Mouse (Mus musculus) hindbrain, embryonic 12.5 days (tissue): ENCODE measurements around the gene Tdp1. TPM values are rescaled to one million over a fixed set of nuclear protein-coding genes. Genes with fewer than 3 reads are reported as not detected.

Experiments used
- ATAC-seq: fragments of 200-750 bp; cut with Nextera tagmentation; 2 replicates; pipeline ENCODE4 v1.8.0; 2017; ENCODE audit warnings: moderate TSS enrichment; ENCODE audit not compliant: low FRiP score
- H3K27ac ChIP-seq: fragments of 300-500 bp; sonication (generic); 2 replicates; pipeline ENCODE4 v1.5.1; 2016; ENCODE audit warnings: mild to moderate bottlenecking
- H3K27me3 ChIP-seq: fragments of 300-500 bp; sonication (generic); 2 replicates; pipeline ENCODE4 v1.6.1; 2016; ENCODE audit warnings: mild to moderate bottlenecking
- H3K36me3 ChIP-seq: fragments of 300-500 bp; sonication (generic); 2 replicates; pipeline ENCODE4 v1.6.1; 2016; ENCODE audit warnings: mild to moderate bottlenecking
- H3K4me1 ChIP-seq: fragments of 300-500 bp; sonication (generic); 2 replicates; pipeline ENCODE4 v1.6.1; 2016
- H3K4me2 ChIP-seq: fragments of 300-500 bp; sonication (generic); replicated peaks from 2 replicates; pipeline ENCODE4 v1.6.1; 2016; ENCODE audit warnings: mild to moderate bottlenecking
- H3K4me3 ChIP-seq: fragments of 300-500 bp; sonication (generic); 2 replicates; pipeline ENCODE4 v1.5.1; 2016; ENCODE audit warnings: mild to moderate bottlenecking
- H3K9ac ChIP-seq: fragments of 300-500 bp; sonication (generic); 2 replicates; pipeline ENCODE4 v1.6.1; 2016; ENCODE audit warnings: mild to moderate bottlenecking, moderate library complexity
- H3K9me3 ChIP-seq: fragments of 300-500 bp; sonication (generic); replicated peaks from 2 replicates; pipeline ENCODE4 v1.6.1; 2016; ENCODE audit warnings: mild to moderate bottlenecking
- WGBS: fragments of 180-500 bp; shearing (Covaris S2); methylation state at CpG from one replicate; pipeline ENCODE4 v1.1.7; 2016; 5-methylcytosine and 5-hydroxymethylcytosine counted together
- polyA plus RNA-seq: library from polyadenylated mRNA; unstranded; fragments of >200 nt; fragmentation: Nextera tagmentation; extraction: Ambion mirVana; gene quantifications from 2 replicates; pipeline ENCODE4 v1.2.1, GENCODE M21; 2016

The Tdp1 gene
- polyA plus RNA-seq, 1 experiment from 2014 or later = 58.5 TPM

DNA sequence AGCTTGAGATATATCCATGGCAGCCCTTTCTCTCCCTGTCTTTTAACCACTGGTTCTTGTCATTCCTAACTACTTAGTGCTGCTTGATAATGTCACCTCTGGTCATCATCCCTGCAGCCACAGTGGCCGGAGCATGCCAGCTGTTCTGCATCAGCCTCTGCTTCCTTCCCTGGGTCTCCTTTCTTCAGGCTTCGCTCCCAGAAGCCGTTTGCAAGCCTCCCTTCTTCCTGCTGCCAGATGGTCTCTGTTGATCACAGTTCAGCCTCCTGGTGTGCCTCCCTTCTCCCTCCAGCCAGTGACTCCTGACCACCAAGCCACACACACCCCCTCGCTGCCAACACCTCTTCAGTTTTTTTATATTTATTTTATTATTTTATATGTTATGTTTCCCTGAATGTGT lies 54.2 kb downstream of the Tdp1 start:
- WGBS = 70% methylated on average over 4 of the region's 4 CpGs
- no peak for ATAC-seq
- H3K36me3 ChIP-seq = peaks cover 65% of the 10 kb centered on the region
- no peak overlapping the region for H3K27ac ChIP-seq
- no peaks in the 10 kb centered on the region for H3K4me1 ChIP-seq
- H3K9me3 ChIP-seq = no peaks in the 10 kb centered on the region
- H3K4me3 ChIP-seq = no peak overlapping the region
- no peak overlapping the region for H3K4me2 ChIP-seq
- H3K9ac ChIP-seq = no peak overlapping the region
- H3K27me3 ChIP-seq = no peaks in the 10 kb centered on the region

GRCm38 (mm10) chr12:99939179-99939578 lies 54.9 kb downstream of the Tdp1 start:
- Histone ChIP-seq H3K27ac (no peak overlapping the region), H3K4me2 (no peak overlapping the region), H3K9me3 (no peaks in the 10 kb centered on the region), H3K4me3 (no peak overlapping the region), H3K27me3 (no peaks in the 10 kb centered on the region), H3K9ac (no peak overlapping the region), H3K4me1 (no peaks in the 10 kb centered on the region), H3K36me3 (peaks cover 65% of the 10 kb centered on the region)
- WGBS = 93% methylated on average over 6 of the region's 6 CpGs
- ATAC-seq = no peak

DNA sequence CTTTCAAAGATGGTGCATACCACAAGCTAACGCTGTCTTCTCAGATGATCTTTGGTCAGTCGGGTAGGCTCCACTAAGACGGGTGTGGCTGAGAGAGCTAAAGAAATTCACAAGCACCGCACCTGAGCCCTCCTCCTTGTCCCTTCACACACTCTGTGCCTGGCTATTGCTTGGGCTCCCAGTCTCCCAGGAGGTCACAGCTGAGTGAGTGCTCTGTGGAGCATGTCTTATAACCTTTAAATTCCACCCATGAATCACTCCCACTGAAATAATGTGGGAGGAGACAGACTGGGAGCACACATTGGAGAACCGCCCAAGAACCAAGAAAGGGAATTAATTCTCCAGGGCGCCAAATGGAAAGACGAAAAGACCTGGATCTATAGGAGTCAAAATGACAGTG lies 56.4 kb downstream of the Tdp1 start:
- H3K9me3 ChIP-seq = no peaks in the 10 kb centered on the region
- no peak overlapping the region for H3K4me3 ChIP-seq
- WGBS = 85% methylated on average over 7 of the region's 7 CpGs
- no peak for ATAC-seq
- H3K36me3 ChIP-seq = peaks cover 59% of the 10 kb centered on the region
- no peak overlapping the region for H3K27ac ChIP-seq
- no peak overlapping the region for H3K9ac ChIP-seq
- no peaks in the 10 kb centered on the region for H3K27me3 ChIP-seq
- H3K4me1 ChIP-seq = no peaks in the 10 kb centered on the region
- no peak overlapping the region for H3K4me2 ChIP-seq

DNA sequence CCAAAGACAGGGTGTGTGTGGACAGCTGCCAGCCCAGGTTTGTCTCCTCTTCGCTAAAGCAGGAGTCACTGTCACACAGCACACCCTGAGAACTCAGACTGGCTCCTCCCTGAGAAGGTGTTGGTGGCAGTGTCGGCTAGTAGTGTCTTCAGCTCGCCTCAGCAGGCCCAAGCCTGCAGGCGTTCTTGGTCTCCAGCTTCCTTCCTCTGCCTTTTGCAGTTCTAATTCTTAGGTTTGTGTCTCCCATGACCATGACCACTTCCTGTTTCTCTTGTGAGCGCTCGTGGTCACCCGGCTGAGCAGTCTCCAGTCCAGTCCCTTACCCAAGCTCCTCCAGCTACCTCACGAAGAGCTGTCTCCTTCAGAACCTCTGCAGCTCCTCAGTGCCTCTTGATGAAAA lies 58.1 kb downstream of the Tdp1 start:
- Histone ChIP-seq H3K9me3 (no peaks in the 10 kb centered on the region), H3K4me1 (no peaks in the 10 kb centered on the region), H3K9ac (no peak overlapping the region), H3K27me3 (no peaks in the 10 kb centered on the region), H3K27ac (no peak overlapping the region), H3K36me3 (peaks cover 47% of the 10 kb centered on the region), H3K4me2 (no peak overlapping the region), H3K4me3 (no peak overlapping the region)
- ATAC-seq = no peak
- whole genome bisulfite sequencing = 88% methylated on average over 8 of the region's 8 CpGs

GRCm38 (mm10) chr12:99952928-99953327 lies 68.6 kb downstream of the Tdp1 start:
- Histone ChIP-seq H3K4me3 (no peak overlapping the region), H3K4me2 (no peak overlapping the region), H3K27me3 (no peaks in the 10 kb centered on the region), H3K9me3 (no peaks in the 10 kb centered on the region), H3K36me3 (peaks cover 9% of the 10 kb centered on the region; the same call in 1 of the 2 replicates), H3K27ac (no peak overlapping the region), H3K4me1 (0 out of 2 replicates have a peak, but pooled peaks cover 1% of the 10 kb centered on the region), H3K9ac (no peak overlapping the region)
- 54% methylated on average over 7 of the region's 7 CpGs for WGBS
- ATAC-seq = no peak

DNA sequence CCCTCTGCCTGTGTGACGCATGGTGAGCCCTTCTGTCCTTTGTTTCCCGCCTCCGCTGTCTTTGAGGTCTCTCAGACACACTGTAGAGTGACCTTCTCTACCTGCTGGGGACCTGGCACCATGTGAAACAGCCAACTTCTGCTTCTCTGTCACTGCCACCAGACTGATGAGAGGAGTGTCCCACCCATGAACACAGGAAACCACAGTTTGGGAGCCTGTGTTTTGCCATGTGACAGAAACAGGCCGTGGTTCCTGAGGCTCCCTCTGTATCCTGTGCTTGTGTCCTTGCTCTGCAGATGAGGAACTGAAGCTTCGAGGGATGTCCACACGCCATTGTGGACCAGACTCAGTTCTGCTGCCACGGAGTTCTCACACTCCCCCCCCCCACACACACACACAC lies 72.1 kb downstream of the Tdp1 start:
- Histone ChIP-seq H3K27me3 (0 out of 2 replicates have a peak, but pooled peaks cover 3% of the 10 kb centered on the region), H3K4me3 (no peak overlapping the region), H3K4me2 (no peak overlapping the region), H3K27ac (no peak overlapping the region), H3K9ac (no peak overlapping the region), H3K36me3 (peaks cover 7% of the 10 kb centered on the region; the same call in 1 of the 2 replicates), H3K4me1 (peaks cover 10% of the 10 kb centered on the region; the same call in 1 of the 2 replicates), H3K9me3 (no peaks in the 10 kb centered on the region)
- 85% methylated on average over 7 of the region's 7 CpGs for WGBS
- no peak for ATAC-seq

DNA sequence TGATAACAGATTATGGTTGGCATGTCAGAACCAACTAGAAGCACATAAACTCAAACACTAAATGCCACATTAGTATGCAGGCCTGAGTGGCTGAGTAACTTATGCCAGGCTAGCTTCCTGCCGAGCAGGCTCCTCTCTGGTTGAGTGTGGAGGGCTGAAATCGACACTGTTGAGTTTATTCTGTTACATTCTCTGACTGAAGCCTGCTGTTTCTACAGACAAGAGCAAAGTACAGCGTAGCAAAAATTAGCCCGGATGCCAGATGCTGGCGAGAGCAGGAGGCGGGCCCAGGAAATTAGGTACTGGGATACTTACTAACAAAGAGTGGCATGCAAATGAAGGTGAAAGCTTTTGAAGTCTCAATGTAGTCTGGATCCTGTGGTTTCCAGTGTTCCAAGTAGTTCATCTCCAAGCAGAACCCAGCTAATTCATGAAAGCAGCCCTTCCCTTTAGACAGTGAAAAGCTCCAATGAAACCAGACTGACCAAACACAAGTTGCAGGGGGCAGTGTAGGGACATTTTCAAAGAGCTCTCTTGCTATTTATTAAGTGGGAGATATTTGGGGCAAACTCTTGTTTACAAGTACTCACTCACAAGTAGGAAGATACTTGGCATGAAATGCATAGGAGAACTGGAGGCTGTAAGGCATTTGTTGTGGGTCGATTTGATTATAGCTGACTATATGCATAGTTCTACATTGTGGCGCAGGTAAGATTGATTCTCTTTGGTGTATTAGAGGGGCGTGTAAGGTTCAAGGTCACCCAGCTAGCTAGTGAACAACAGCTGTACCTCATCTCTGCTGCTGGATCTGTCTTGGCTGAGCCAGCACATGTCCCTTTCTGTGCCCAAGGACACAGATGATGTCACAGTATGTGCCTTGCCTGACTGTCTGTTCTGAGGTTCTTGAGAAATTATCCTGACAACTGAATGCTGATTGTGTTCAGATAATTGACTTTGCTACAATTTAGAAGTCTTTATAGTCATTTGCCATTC lies 74.0 kb downstream of the Tdp1 start:
- peak; percentile 46; the same call in 1 of the 2 replicates for ATAC-seq
- Histone ChIP-seq H3K4me3 (no peak overlapping the region), H3K4me1 (peaks cover 10% of the 10 kb centered on the region; the same call in 1 of the 2 replicates), H3K4me2 (no peak overlapping the region), H3K9me3 (no peaks in the 10 kb centered on the region), H3K27me3 (peaks cover 9% of the 10 kb centered on the region), H3K27ac (no peak overlapping the region), H3K36me3 (peaks cover 7% of the 10 kb centered on the region; the same call in 1 of the 2 replicates), H3K9ac (no peak overlapping the region)
- WGBS = 53% methylated on average over 9 of the region's 9 CpGs

DNA sequence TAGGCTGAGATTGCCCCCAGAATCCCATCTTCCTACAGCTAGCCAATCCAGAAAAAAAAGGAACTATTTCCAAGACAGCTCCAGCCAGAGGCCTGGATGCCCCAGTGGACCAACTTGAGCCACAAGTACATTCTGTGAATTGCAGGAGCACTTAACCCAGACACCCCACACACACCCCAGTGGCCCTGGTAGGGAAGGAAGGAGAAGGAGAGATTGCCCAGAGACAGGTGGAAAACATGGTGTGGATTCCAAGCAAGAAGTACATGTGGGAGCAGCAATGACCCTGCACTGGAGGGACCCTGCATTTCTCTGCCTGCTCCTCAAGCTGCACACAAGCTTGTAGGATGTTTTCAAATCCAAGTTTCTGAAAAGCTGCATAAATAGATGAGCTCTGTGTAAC lies 75.0 kb downstream of the Tdp1 start:
- no peak overlapping the region for H3K4me3 ChIP-seq
- no peaks in the 10 kb centered on the region for H3K9me3 ChIP-seq
- H3K27me3 ChIP-seq = peaks cover 18% of the 10 kb centered on the region
- ATAC-seq = no peak
- no peak overlapping the region for H3K4me2 ChIP-seq
- H3K27ac ChIP-seq = no peak overlapping the region
- H3K4me1 ChIP-seq = peaks cover 13% of the 10 kb centered on the region
- no peak overlapping the region for H3K9ac ChIP-seq
- H3K36me3 ChIP-seq = peaks cover 7% of the 10 kb centered on the region; the same call in 1 of the 2 replicates

DNA sequence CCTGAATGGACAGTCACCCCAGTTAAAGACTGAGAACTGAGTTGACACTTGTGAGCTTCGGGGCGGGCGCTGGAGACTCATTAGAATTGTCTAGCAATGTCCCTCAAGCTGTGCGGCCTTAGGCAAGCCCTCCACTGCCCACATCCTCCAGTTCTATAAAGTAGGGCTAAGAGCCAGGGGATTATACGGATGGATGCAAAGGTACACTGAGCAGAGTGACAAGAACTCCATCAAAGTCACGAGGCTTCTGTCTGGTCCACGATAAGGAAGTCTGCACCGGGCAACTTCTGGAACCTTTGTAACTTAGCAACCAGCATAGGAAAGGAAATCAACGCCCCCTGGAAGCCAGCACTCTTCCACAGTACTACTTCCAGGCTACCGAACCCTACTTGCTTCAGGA lies 75.6 kb downstream of the Tdp1 start:
- no peak overlapping the region for H3K4me3 ChIP-seq
- whole genome bisulfite sequencing = 34% methylated on average over 10 of the region's 10 CpGs
- ATAC-seq = no peak

GRCm38 (mm10) chr12:99960675-99961074 lies 76.4 kb downstream of the Tdp1 start:
- ATAC-seq = no peak
- no peak overlapping the region for H3K4me2 ChIP-seq
- no peak overlapping the region for H3K9ac ChIP-seq
- 94% methylated on average over 7 of the region's 7 CpGs for WGBS
- peaks cover 32% of the 10 kb centered on the region for H3K27me3 ChIP-seq
- H3K27ac ChIP-seq = no peak overlapping the region
- H3K4me1 ChIP-seq = peaks cover 27% of the 10 kb centered on the region
- H3K9me3 ChIP-seq = no peaks in the 10 kb centered on the region
- peaks cover 2% of the 10 kb centered on the region; the same call in 1 of the 2 replicates for H3K36me3 ChIP-seq
- no peak overlapping the region for H3K4me3 ChIP-seq

More for the DNA sequence above, 75.6 kb downstream of the Tdp1 start:
- Histone ChIP-seq H3K27me3 (peaks cover 24% of the 10 kb centered on the region), H3K4me2 (no peak overlapping the region), H3K27ac (no peak overlapping the region), H3K4me1 (peaks cover 19% of the 10 kb centered on the region), H3K9me3 (no peaks in the 10 kb centered on the region), H3K9ac (no peak overlapping the region), H3K36me3 (peaks cover 7% of the 10 kb centered on the region; the same call in 1 of the 2 replicates)

DNA sequence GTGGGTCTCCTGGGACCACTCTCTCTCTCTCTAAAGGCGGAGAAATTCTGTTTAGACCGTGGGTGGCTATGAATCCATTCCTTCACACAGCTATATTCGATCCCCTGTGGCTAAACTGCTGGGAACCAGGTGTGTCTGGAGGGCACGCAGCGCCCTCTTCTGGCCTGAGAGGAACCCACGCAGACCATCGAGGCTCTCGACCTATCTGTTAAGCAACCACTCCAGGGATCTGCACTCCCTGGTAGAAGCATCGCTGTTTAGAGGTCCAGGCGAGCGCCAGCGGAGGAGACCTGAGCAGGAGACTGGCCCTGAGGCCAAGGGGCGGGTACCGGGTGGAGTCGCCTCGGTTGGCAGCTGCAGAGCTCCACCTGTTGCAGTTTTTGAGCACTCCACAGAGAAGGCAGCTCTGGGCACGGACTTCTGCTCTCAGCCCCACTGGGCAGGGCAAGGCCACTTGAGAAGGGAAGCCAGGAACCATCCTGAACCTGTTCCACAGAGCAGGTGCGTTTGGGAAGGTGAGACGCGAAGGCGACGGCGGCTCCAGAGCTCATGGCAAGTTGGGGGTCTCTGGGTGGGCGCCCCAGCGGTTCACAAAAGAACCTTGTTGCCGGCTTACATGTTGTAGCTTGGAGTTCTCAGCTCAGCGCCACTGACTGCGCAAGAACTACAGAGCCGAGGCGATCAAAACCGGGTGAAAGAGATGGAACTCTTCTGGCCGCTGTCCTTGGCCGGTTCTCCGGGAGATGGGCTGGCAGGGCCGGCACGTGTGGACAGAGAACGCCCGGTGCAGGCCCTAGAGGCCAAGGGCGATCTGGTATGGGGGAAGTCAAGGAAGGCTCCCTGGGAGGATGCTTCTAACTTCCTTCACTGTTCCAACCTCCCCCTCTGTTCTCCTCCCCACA lies 80.2 kb downstream of the Tdp1 start, which contains the start of gene Kcnk13:
TSS of gene Kcnk13 (plus strand) at position 199 of the 902 bp plus-strand sequence.
- Histone ChIP-seq H3K4me2 (peak within 1 kb of the TSS; percentile 99), H3K27me3 (peaks cover 66% of the 10 kb centered on the region), H3K27ac (no peak within 1 kb of the TSS), H3K36me3 (no peaks in the 10 kb centered on the region), H3K9ac (peak within 1 kb of the TSS; percentile 69), H3K4me1 (peaks cover 29% of the 10 kb centered on the region), H3K9me3 (no peaks in the 10 kb centered on the region), H3K4me3 (peak within 1 kb of the TSS; percentile 53)
- ATAC-seq = peak; percentile 66
- 1% methylated on average over 39 of the region's 39 CpGs for WGBS
